Mouse (Mus musculus) layer of hippocampus, adult 9-11 months (tissue): Measurements from ENCODE around the gene Olfr594.
"Not testable (repeated sequence)": the region's sequence is repeated elsewhere in the genome, so short reads cannot be mapped to it uniquely, and the experiment has no call there.

ENCODE experiments used
- DNase-seq: peaks from one replicate; pipeline ENCODE4 v3.0.0; 2022

Olfr594 gene

DNA sequence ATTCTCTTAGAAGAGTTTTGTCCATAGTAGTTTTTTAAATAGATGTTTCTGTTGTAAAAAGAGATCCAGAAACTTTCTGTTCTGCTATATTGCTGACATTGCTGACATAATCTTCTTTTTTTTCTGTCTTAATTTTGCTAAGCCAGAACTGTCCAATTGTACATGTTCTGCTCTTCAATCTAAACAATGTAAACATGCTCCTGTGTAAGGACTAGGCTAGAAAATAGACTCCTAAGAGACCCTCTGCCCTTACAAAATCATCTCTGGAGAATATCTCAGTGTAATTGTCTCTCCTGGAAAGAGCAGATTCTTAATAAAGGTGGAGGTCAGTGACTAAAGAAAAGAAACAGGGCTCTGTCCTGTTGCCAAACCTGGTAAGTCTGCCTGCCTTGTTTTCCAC is at the start of gene Olfr594:
Gene Olfr594, plus strand, starts transcription at position 301 of the 400 bp plus-strand sequence.
- no peak for DNase-seq

- DNase-seq = no peak
Observed at GRCm38 (mm10) chr7:103169697-103170096, 47.1 kb upstream of the Olfr594 start.

DNA sequence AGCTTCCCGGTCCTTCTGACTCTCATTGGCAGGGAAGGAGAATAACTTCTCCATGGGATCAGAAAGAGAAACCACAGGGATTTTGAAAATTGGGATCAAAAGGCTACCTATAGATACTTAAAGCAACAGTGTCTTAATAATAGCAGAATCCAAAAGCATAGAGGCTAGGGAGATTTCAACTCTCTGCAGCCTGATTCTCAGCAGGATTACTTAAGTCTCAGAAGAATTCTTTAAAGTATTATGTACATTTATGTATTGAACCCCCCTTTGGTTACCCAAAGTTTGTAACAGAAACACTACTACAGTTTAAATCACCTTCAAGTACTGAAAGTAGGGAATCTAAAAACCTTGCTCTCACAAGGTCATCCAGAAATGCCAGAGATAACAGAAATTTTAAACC is 38.6 kb upstream of the Olfr594 start, which contains the start of gene Olfr591:
Gene Olfr591, minus strand, starts transcription at position 101 of the 400 bp plus-strand sequence.
- DNase-seq = no peak

GRCm38 (mm10) chr7:103184503-103184902 is 32.3 kb upstream of the Olfr594 start, which contains the start of gene Olfr592:
Olfr592 (plus strand) TSS chr7:103184803.
- not testable (repeated sequence) for DNase-seq

DNA sequence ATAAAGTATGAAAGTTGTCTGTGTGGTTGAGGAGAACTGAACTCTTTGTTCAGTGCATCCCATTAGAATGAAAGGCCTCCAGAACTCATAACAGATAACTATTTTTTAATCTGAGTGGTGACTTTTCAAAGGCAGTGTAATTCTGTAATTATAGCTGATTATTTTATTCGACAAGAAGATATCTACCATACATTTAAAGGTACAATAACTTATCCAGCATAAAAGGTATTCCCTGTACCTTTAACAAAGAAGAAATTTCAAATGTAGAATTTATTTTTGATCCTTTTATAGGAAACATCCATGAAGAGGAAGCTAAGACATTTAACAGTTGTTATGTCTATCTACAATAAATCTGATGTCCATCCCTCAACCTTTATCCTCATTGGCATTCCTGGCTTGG is 5.2 kb upstream of the Olfr594 start, which contains the start of gene Olfr593:
Gene Olfr593, plus strand, starts transcription at position 301 of the 400 bp plus-strand sequence.
- no peak for DNase-seq

GRCm38 (mm10) chr7:103212050-103212449 is 4.7 kb upstream of the Olfr594 start:
- DNase-seq = not testable (repeated sequence)

GRCm38 (mm10) chr7:103252405-103252804 is 35.6 kb downstream of the Olfr594 start, which contains the start of gene Usp17ld:
Usp17ld (minus strand) TSS chr7:103252505.
- not testable (repeated sequence) for DNase-seq
